8 mouse cellular contexts compared by ENCODE assay signal in the genomic region with DNA sequence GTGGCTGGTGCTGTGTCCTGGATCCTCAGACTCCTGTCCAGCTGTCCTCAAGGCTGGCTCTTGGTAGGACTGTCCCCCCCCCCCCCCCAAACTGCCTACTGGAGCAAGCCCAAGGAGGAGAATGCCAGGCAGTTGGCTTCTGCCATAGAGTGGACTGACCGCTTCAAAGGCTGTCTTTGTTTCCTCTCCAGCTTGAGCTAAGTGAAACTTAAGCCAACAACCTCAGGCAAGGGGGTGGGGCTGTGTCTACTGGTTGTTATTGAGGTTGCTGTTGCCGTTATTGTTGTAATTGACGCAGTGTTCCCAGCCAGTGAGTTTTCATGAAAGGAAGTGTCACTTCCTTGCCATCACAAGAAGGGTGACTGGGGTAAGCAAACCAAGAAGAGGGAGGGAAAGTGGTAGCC. TPM values are rescaled to one million over a fixed set of nuclear protein-coding genes. Genes with fewer than 3 reads are reported as not detected.
DNase-seq lines count a peak whose midpoint lies in the region; ATAC-seq lines count a peak whose summit lies in the region.

No protein-coding gene starts in this region.

- H3K4me2 ChIP-seq in forebrain, embryonic 13.5 days: peak overlapping the region; percentile 4
- no peak overlapping the region for H3K4me2 ChIP-seq in forebrain, embryonic 15.5 days (replicated peaks)
- H3K4me2 ChIP-seq in embryonic facial prominence, embryonic 14.5 days (ENCODE audit: low read depth, low read length): peak overlapping the region; percentile 90
- peak overlapping the region; percentile 93; the same call in 1 of the 2 replicates for H3K4me2 ChIP-seq in hindbrain, embryonic 13.5 days
- peak overlapping the region; percentile 96 for H3K4me2 ChIP-seq in liver, embryonic 16.5 days (ENCODE audit: low read depth, low read length)

- H3K9me3 ChIP-seq in forebrain, embryonic 13.5 days (replicated peaks): no peaks in the 10 kb centered on the region
- no peaks in the 10 kb centered on the region for H3K9me3 ChIP-seq in forebrain, embryonic 15.5 days
- no peaks in the 10 kb centered on the region for H3K9me3 ChIP-seq in embryonic facial prominence, embryonic 14.5 days (ENCODE audit: control insufficient read depth, low read length)
- H3K9me3 ChIP-seq in hindbrain, embryonic 13.5 days: no peaks in the 10 kb centered on the region
- no peaks in the 10 kb centered on the region for H3K9me3 ChIP-seq in liver, embryonic 16.5 days (replicated peaks; ENCODE audit: control insufficient read depth, low read length)

- 9% methylated on average over 3 of the region's 3 CpGs for WGBS in forebrain, embryonic 13.5 days
- 11% methylated on average over 3 of the region's 3 CpGs for WGBS in forebrain, embryonic 15.5 days
- WGBS in embryonic facial prominence, embryonic 14.5 days: 5% methylated on average over 3 of the region's 3 CpGs
- 22% methylated on average over 3 of the region's 3 CpGs for WGBS in hindbrain, embryonic 13.5 days
- 20% methylated on average over 3 of the region's 3 CpGs for whole genome bisulfite sequencing in liver, embryonic 16.5 days (ENCODE audit: insufficient replicate concordance)

- H3K36me3 ChIP-seq in forebrain, embryonic 13.5 days (ENCODE audit: poor library complexity, severe bottlenecking): no peaks in the 10 kb centered on the region
- no peaks in the 10 kb centered on the region for H3K36me3 ChIP-seq in forebrain, embryonic 15.5 days
- H3K36me3 ChIP-seq in embryonic facial prominence, embryonic 14.5 days (ENCODE audit: control insufficient read depth, insufficient read depth, low read length): no peaks in the 10 kb centered on the region
- H3K36me3 ChIP-seq in hindbrain, embryonic 13.5 days: no peaks in the 10 kb centered on the region
- H3K36me3 ChIP-seq in liver, embryonic 16.5 days (ENCODE audit: control insufficient read depth, insufficient read depth): no peaks in the 10 kb centered on the region

- no peak overlapping the region for H3K9ac ChIP-seq in forebrain, embryonic 13.5 days
- H3K9ac ChIP-seq in forebrain, embryonic 15.5 days (replicated peaks): no peak overlapping the region
- H3K9ac ChIP-seq in embryonic facial prominence, embryonic 14.5 days (ENCODE audit: low read depth, low read length): no peak overlapping the region
- H3K9ac ChIP-seq in hindbrain, embryonic 13.5 days: no peak overlapping the region
- no peak overlapping the region for H3K9ac ChIP-seq in liver, embryonic 16.5 days (ENCODE audit: low read depth, low read length)

- no peak overlapping the region for H3K4me3 ChIP-seq in forebrain, embryonic 13.5 days
- H3K4me3 ChIP-seq in forebrain, embryonic 15.5 days: no peak overlapping the region
- H3K4me3 ChIP-seq in embryonic facial prominence, embryonic 14.5 days (ENCODE audit: low read depth, low read length): peak overlapping the region; percentile 4; the same call in 1 of the 2 replicates
- H3K4me3 ChIP-seq in hindbrain, embryonic 13.5 days: no peak overlapping the region
- H3K4me3 ChIP-seq in liver, embryonic 16.5 days (ENCODE audit: low read depth, low read length): peak overlapping the region; percentile 76

- ATAC-seq in forebrain, embryonic 13.5 days: no peak
- no peak for ATAC-seq in forebrain, embryonic 15.5 days (replicated peaks)
- peak; percentile 23; the same call in 1 of the 2 replicates for ATAC-seq in embryonic facial prominence, embryonic 14.5 days (ENCODE audit: low read depth)
- no peak for ATAC-seq in hindbrain, embryonic 13.5 days (ENCODE audit: low FRiP score)
- no peak for ATAC-seq in liver, embryonic 16.5 days (ENCODE audit: low read depth)

- DNase-seq in CD4-positive helper T cell, adult 2 months (ENCODE audit: low read depth, low spot score): peak; percentile 91
- DNase-seq in embryonic facial prominence, embryonic 14.5 days (ENCODE audit: low spot score): peak; percentile 85
- DNase-seq in retina, embryonic 14.5 days (ENCODE audit: low spot score): peak; percentile 55
- no peak for DNase-seq in c-Kit-positive CD71-positive TER-119-positive erythroid progenitor cells, embryonic 14.5 days (ENCODE audit: low spot score)

- peaks cover 18% of the 10 kb centered on the region for H3K4me1 ChIP-seq in forebrain, embryonic 13.5 days
- peaks cover 21% of the 10 kb centered on the region for H3K4me1 ChIP-seq in forebrain, embryonic 15.5 days
- H3K4me1 ChIP-seq in embryonic facial prominence, embryonic 14.5 days (ENCODE audit: control insufficient read depth, insufficient read depth, low read length): peaks cover 17% of the 10 kb centered on the region
- peaks cover 23% of the 10 kb centered on the region for H3K4me1 ChIP-seq in hindbrain, embryonic 13.5 days (replicated peaks)
- H3K4me1 ChIP-seq in liver, embryonic 16.5 days (ENCODE audit: control insufficient read depth, low read depth, low read length): peaks cover 8% of the 10 kb centered on the region

- H3K27me3 ChIP-seq in forebrain, embryonic 13.5 days: peaks cover 14% of the 10 kb centered on the region
- H3K27me3 ChIP-seq in forebrain, embryonic 15.5 days: peaks cover 4% of the 10 kb centered on the region; the same call in 1 of the 2 replicates
- H3K27me3 ChIP-seq in embryonic facial prominence, embryonic 14.5 days (replicated peaks; ENCODE audit: control insufficient read depth, insufficient read depth, low read length): no peaks in the 10 kb centered on the region
- H3K27me3 ChIP-seq in hindbrain, embryonic 13.5 days: peaks cover 29% of the 10 kb centered on the region
- H3K27me3 ChIP-seq in liver, embryonic 16.5 days (ENCODE audit: control insufficient read depth, insufficient read depth, low read depth, low read length): peaks cover 10% of the 10 kb centered on the region

- H3K27ac ChIP-seq in forebrain, embryonic 13.5 days: no peak overlapping the region
- H3K27ac ChIP-seq in forebrain, embryonic 15.5 days (replicated peaks): no peak overlapping the region
- no peak overlapping the region for H3K27ac ChIP-seq in embryonic facial prominence, embryonic 14.5 days (replicated peaks; ENCODE audit: low read depth, low read length)
- no peak overlapping the region for H3K27ac ChIP-seq in hindbrain, embryonic 13.5 days
- no peak overlapping the region for H3K27ac ChIP-seq in liver, embryonic 16.5 days (ENCODE audit: low read length)

RNA-seq across cellular contexts. Expression of gene Arid5a, which starts 2.0 kb away (rescaled TPM):
- 1.5 and 2.2 TPM in 2 replicates for polyA plus RNA-seq in forebrain, embryonic 13.5 days (2015; fragmentation: Nextera tagmentation; extraction: Ambion mirVana)
- polyA plus RNA-seq in forebrain, embryonic 15.5 days (2015; fragmentation: Nextera tagmentation; extraction: Ambion mirVana): 3.2 and 3.6 TPM in 2 replicates
- polyA plus RNA-seq in embryonic facial prominence, embryonic 14.5 days (2014; fragmentation: Nextera tagmentation; extraction: Ambion mirVana): 12.7 and 13.7 TPM in 2 replicates
- polyA plus RNA-seq in hindbrain, embryonic 13.5 days (2015; fragmentation: Nextera tagmentation; extraction: Ambion mirVana): 3.8 and 4.0 TPM in 2 replicates
- polyA plus RNA-seq in liver, embryonic 16.5 days (2015; fragmentation: Nextera tagmentation; extraction: Ambion mirVana): 3.6 and 4.9 TPM in 2 replicates

RNA-seq across cellular contexts. Expression of gene Neurl3, which starts 35.0 kb away (rescaled TPM):
- polyA plus RNA-seq in forebrain, embryonic 13.5 days (2015; fragmentation: Nextera tagmentation; extraction: Ambion mirVana): 0.32 and 0.43 TPM in 2 replicates
- polyA plus RNA-seq in forebrain, embryonic 15.5 days (2015; fragmentation: Nextera tagmentation; extraction: Ambion mirVana): 0.53 and 0.59 TPM in 2 replicates
- 1.8 and 2.1 TPM in 2 replicates for polyA plus RNA-seq in embryonic facial prominence, embryonic 14.5 days (2014; fragmentation: Nextera tagmentation; extraction: Ambion mirVana)
- 1.3 and 1.4 TPM in 2 replicates for polyA plus RNA-seq in hindbrain, embryonic 13.5 days (2015; fragmentation: Nextera tagmentation; extraction: Ambion mirVana)
- 3.1 and 3.4 TPM in 2 replicates for polyA plus RNA-seq in liver, embryonic 16.5 days (2015; fragmentation: Nextera tagmentation; extraction: Ambion mirVana)

RNA-seq across cellular contexts. Expression of gene Kansl3, which starts 59.5 kb away (rescaled TPM):
- 34.2 and 39.0 TPM in 2 replicates for polyA plus RNA-seq in forebrain, embryonic 13.5 days (2015; fragmentation: Nextera tagmentation; extraction: Ambion mirVana)
- 34.4 and 37.2 TPM in 2 replicates for polyA plus RNA-seq in forebrain, embryonic 15.5 days (2015; fragmentation: Nextera tagmentation; extraction: Ambion mirVana)
- polyA plus RNA-seq in embryonic facial prominence, embryonic 14.5 days (2014; fragmentation: Nextera tagmentation; extraction: Ambion mirVana): 35.1 and 37.1 TPM in 2 replicates
- 35.9 and 38.3 TPM in 2 replicates for polyA plus RNA-seq in hindbrain, embryonic 13.5 days (2015; fragmentation: Nextera tagmentation; extraction: Ambion mirVana)
- polyA plus RNA-seq in liver, embryonic 16.5 days (2015; fragmentation: Nextera tagmentation; extraction: Ambion mirVana): 12.2 and 13.0 TPM in 2 replicates

Comparison
In these comparisons a context has a peak if more than half of its experiments do, and no peak if none do; other contexts are left out.
1. H3K4me3 ChIP-seq: peak in embryonic facial prominence, embryonic 14.5 days (single experiment) and liver, embryonic 16.5 days (single experiment); none in forebrain, embryonic 13.5 days (single experiment), forebrain, embryonic 15.5 days (single experiment) and hindbrain, embryonic 13.5 days (single experiment).